Mouse (Mus musculus): ENCODE results near the gene Igflr1. TPM values are rescaled to one million over a fixed set of nuclear protein-coding genes. Genes with fewer than 3 reads are reported as not detected.

Igflr1 gene
- total and polyA plus RNA-seq, 2 experiments from 2014 or later = 2.3 TPM; not detected in 1

DNA sequence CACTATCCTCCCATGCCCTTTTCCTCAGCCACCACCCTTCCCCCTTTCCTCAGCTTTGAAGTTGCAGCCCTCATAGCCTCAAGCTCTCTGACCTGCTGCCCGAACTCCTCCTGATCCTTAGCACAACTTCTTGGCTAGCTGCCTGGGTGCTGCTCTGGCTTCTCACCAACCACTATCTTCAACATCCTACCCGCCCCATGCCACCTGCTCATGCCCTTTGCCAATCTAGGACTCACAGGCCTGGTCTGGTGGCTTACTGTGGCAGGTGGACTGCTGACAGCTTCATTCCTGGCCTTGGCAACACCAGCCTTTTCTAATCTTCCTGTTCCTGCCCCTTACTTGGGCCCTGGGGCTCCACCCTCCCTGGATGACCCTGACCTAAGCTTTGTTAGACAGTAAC, 7.7 kb downstream of the Igflr1 start:
- no peaks in the 10 kb centered on the region for H3K9me3 ChIP-seq (ENCODE audit: low read length)
- H3K27ac ChIP-seq (ENCODE audit: low read depth, low read length) = no peak overlapping the region
- no peak for TF ChIP-seq CTCF (IDR thresholded peaks at IDR 0.05; ENCODE audit: low read depth)
- no peak for DNase-seq
- H3K4me3 ChIP-seq (ENCODE audit: low read depth, low read length) = no peak overlapping the region
- H3K4me1 ChIP-seq (ENCODE audit: insufficient read depth) = no peaks in the 10 kb centered on the region
- no peak for ATAC-seq
- H3K9ac ChIP-seq = no peak overlapping the region
- peaks cover 98% of the 10 kb centered on the region for H3K36me3 ChIP-seq (ENCODE audit: insufficient read depth)
- no peak overlapping the region for H3K4me2 ChIP-seq (ENCODE audit: low read depth)
- WGBS = 66% methylated on average over 2 of the region's 2 CpGs
- no peaks in the 10 kb centered on the region for H3K27me3 ChIP-seq (ENCODE audit: insufficient read depth, low read length)

- H3K9ac ChIP-seq = no peak overlapping the region
- no peaks in the 10 kb centered on the region for H3K9me3 ChIP-seq (ENCODE audit: low read length)
- H3K27me3 ChIP-seq (ENCODE audit: insufficient read depth, low read length) = no peaks in the 10 kb centered on the region
- TF ChIP-seq CTCF (IDR thresholded peaks at IDR 0.05; ENCODE audit: low read depth) = no peak
- WGBS = 94% methylated on average over 8 of the region's 8 CpGs
- H3K4me3 ChIP-seq (ENCODE audit: low read depth, low read length) = no peak overlapping the region
- ATAC-seq = no peak
- H3K4me2 ChIP-seq (ENCODE audit: low read depth) = no peak overlapping the region
- peaks cover 98% of the 10 kb centered on the region for H3K36me3 ChIP-seq (ENCODE audit: insufficient read depth)
- H3K4me1 ChIP-seq (ENCODE audit: insufficient read depth) = no peaks in the 10 kb centered on the region
- no peak overlapping the region for H3K27ac ChIP-seq (ENCODE audit: low read depth, low read length)
- DNase-seq = no peak
Measured at GRCm38 (mm10) chr7:30579950-30580349, 14.7 kb downstream of the Igflr1 start.

GRCm38 (mm10) chr7:30581547-30581946, 16.3 kb downstream of the Igflr1 start:
- ATAC-seq = no peak
- DNase-seq = no peak
- Histone ChIP-seq H3K9ac (no peak overlapping the region), H3K27me3 (ENCODE audit: insufficient read depth, low read length) (no peaks in the 10 kb centered on the region), H3K9me3 (ENCODE audit: low read length) (no peaks in the 10 kb centered on the region), H3K36me3 (ENCODE audit: insufficient read depth) (peaks cover 95% of the 10 kb centered on the region), H3K4me3 (ENCODE audit: low read depth, low read length) (no peak overlapping the region), H3K27ac (ENCODE audit: low read depth, low read length) (no peak overlapping the region), H3K4me1 (ENCODE audit: insufficient read depth) (no peaks in the 10 kb centered on the region), H3K4me2 (ENCODE audit: low read depth) (no peak overlapping the region)
- TF ChIP-seq CTCF (IDR thresholded peaks at IDR 0.05; ENCODE audit: low read depth) = no peak
- WGBS = 95% methylated on average over 16 of the region's 16 CpGs

DNA sequence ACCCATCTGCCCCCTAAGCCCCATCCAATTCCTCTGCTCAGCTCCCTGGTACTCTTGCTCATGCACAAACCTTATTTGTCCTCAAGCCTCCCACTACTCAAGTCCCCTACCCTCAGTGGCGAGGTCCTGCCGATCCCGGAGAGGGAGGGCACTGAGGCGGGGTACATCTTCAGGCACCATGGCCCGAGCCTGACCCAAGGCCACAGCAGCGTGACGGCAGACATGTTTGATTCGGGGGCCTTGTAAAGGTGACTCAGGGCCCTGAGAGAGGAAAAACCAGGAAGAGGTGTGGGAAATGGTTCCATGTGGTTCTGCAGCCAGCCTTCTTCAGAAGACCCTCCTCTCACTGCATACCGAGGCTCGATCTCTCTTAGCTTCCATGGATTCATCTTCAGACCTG, 19.1 kb downstream of the Igflr1 start:
- Histone ChIP-seq H3K27ac (ENCODE audit: low read depth, low read length) (no peak overlapping the region), H3K27me3 (ENCODE audit: insufficient read depth, low read length) (no peaks in the 10 kb centered on the region), H3K9ac (no peak overlapping the region), H3K36me3 (ENCODE audit: insufficient read depth) (peaks cover 69% of the 10 kb centered on the region), H3K9me3 (ENCODE audit: low read length) (no peaks in the 10 kb centered on the region), H3K4me3 (ENCODE audit: low read depth, low read length) (no peak overlapping the region), H3K4me1 (ENCODE audit: insufficient read depth) (peaks cover 8% of the 10 kb centered on the region), H3K4me2 (ENCODE audit: low read depth) (no peak overlapping the region)
- TF ChIP-seq CTCF (IDR thresholded peaks at IDR 0.05; ENCODE audit: low read depth) = no peak
- WGBS = 94% methylated on average over 10 of the region's 10 CpGs
- no peak for DNase-seq
- ATAC-seq = no peak

- DNase-seq = no peak
- Histone ChIP-seq H3K4me2 (ENCODE audit: low read depth) (no peak overlapping the region), H3K9ac (no peak overlapping the region), H3K36me3 (ENCODE audit: insufficient read depth) (peaks cover 61% of the 10 kb centered on the region), H3K4me1 (ENCODE audit: insufficient read depth) (peaks cover 8% of the 10 kb centered on the region), H3K27ac (ENCODE audit: low read depth, low read length) (no peak overlapping the region), H3K4me3 (ENCODE audit: low read depth, low read length) (no peak overlapping the region), H3K9me3 (ENCODE audit: low read length) (no peaks in the 10 kb centered on the region), H3K27me3 (ENCODE audit: insufficient read depth, low read length) (no peaks in the 10 kb centered on the region)
- TF ChIP-seq CTCF (IDR thresholded peaks at IDR 0.05; ENCODE audit: low read depth) = no peak
- ATAC-seq = no peak
- 97% methylated on average over 7 of the region's 7 CpGs for WGBS
Measured at GRCm38 (mm10) chr7:30585170-30585569, 19.9 kb downstream of the Igflr1 start.

DNA sequence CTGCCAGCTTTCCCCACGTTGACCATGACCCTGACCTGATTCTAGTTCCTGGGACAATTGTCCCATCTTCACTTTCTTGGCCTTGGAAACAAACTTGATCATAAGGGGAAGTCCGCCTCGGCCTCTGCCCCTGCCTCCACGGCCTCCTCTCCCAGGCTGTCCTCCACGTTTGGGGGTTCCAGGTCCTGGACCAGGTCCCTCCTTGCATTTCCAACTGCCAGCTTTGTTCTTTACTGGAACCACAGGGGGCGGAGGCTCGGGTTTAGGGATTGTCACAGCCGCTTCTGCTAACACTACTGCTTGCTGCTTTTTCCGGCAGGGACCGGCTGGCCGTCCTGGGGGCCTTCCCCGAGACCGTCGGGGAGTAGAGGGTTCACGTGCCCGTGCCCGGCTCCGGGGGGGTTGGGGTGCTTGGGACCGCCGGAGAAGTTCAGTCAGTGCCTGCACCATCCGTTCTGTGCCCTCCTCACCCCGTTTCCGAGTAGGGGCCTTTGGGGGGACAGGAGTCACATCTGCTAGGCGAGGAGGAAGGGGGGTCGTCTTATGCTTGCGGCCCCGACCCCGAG, 21.3 kb downstream of the Igflr1 start:
- no peak for ATAC-seq
- peaks cover 8% of the 10 kb centered on the region for H3K4me1 ChIP-seq (ENCODE audit: insufficient read depth)
- no peak for TF ChIP-seq CTCF (IDR thresholded peaks at IDR 0.05; ENCODE audit: low read depth)
- peaks cover 49% of the 10 kb centered on the region for H3K36me3 ChIP-seq (ENCODE audit: insufficient read depth)
- H3K9ac ChIP-seq = no peak overlapping the region
- H3K27me3 ChIP-seq (ENCODE audit: insufficient read depth, low read length) = no peaks in the 10 kb centered on the region
- no peak overlapping the region for H3K27ac ChIP-seq (ENCODE audit: low read depth, low read length)
- no peak overlapping the region for H3K4me3 ChIP-seq (ENCODE audit: low read depth, low read length)
- 89% methylated on average over 28 of the region's 28 CpGs for WGBS
- no peak for DNase-seq
- H3K9me3 ChIP-seq (ENCODE audit: low read length) = no peaks in the 10 kb centered on the region
- peak overlapping the region; percentile 81; the same call in 1 of the 2 replicates for H3K4me2 ChIP-seq (ENCODE audit: low read depth)

DNA sequence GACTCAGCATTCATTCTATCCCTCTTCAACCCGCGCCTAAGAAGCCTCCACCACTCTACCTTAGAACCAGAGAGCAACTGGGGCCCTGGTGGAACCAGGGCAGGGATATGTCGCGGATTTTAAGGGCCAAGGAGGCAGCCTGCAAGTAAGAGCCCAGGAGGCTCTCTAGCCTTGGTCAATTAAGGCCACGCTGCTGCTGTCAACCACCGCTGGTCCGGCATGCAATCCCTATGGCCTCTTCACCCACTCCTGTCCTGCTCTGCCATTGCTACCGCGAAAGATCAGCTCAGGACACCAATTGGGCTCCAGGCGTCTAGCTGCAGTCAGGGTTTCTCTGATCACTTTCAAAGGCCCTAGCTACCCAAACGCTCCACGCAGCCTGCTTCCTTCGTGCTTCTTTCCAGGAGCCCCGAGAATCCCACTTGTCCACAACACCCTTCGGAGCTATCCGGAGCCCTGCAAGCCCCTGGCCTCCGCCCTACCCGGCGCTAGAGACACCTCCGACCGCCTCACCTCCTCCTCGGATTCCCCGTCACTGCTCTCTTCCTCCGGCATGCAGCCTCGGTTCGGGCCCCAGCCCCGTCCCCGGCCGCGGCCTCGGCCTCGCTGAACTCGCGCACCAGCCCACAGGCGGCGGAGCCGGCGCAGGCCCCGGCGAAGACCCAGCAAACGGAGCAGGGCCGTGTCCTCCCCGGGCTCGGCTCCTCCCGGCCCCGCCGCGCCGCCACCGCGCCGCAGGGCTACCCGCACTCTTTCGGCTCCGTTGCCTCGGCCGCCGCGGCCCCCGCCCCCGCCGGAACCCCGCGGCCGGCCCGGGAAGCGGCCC, 22.8 kb downstream of the Igflr1 start:
- Histone ChIP-seq H3K9me3 (ENCODE audit: low read length) (no peaks in the 10 kb centered on the region), H3K27ac (ENCODE audit: low read depth, low read length) (peak overlapping the region; percentile 97), H3K4me3 (ENCODE audit: low read depth, low read length) (peak overlapping the region; percentile 97), H3K4me1 (ENCODE audit: insufficient read depth) (peaks cover 8% of the 10 kb centered on the region), H3K9ac (peak overlapping the region; percentile 93), H3K4me2 (ENCODE audit: low read depth) (peak overlapping the region; percentile 81), H3K27me3 (ENCODE audit: insufficient read depth, low read length) (no peaks in the 10 kb centered on the region), H3K36me3 (ENCODE audit: insufficient read depth) (peaks cover 34% of the 10 kb centered on the region)
- no peak for TF ChIP-seq CTCF (IDR thresholded peaks at IDR 0.05; ENCODE audit: low read depth)
- DNase-seq (peak; percentile 36), ATAC-seq (peak; percentile 38)
- WGBS = 2% methylated on average over 56 of the region's 67 CpGs
